Mouse (Mus musculus): ENCODE measurements around the gene Ppp1r26. TPM values are rescaled to one million over a fixed set of nuclear protein-coding genes. Genes with fewer than 3 reads are reported as not detected.

The Ppp1r26 gene
- polyA plus RNA-seq, 1 experiment from 2014 or later, result 0.61 TPM

DNA sequence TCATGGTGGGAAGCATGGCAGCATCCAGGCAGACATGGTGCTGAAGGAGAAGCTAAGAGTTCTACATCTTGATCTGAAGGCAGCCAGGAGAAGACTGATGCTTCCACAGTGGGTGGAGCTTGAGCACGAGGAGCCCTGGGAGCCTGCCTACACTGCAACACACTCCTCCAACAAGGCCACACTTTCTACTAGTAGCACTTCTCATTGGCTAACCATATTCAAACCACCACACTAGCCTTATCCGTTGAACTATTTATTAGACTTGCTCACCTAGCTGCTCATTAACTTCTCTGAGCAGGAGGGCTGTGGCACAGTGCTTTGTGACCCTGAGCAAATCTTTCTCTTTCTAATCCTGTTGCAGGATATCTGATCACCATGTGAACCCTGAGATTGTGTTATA lies 37.3 kb downstream of the Ppp1r26 start:
- ATAC-seq, result peak; percentile 77
- WGBS, result 37% methylated on average over 2 of the region's 2 CpGs

DNA sequence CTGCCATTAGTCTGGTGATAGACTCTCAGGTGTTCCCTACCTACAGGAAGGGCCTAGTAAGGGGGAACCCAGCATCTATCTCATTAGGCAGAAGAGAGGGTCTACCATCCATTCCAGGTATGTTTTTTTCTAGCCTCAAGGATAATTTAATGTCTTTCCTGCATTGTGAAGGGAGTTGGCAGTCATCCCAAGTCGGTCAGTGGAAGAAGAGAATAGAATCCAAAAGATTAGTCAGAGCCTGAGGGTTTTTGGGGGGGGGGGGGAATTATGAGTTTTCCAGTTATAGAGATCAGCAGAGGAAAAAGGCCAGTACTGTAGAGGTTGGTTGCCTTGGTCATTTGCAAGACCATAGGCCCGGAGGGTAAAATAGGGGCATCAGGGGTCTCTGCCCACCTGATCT lies 47.9 kb downstream of the Ppp1r26 start:
- H3K27ac ChIP-seq (ENCODE audit: low read depth, low read length), result no peak overlapping the region
- 72% methylated on average over 2 of the region's 2 CpGs for WGBS

More for the DNA sequence above, 37.3 kb downstream of the Ppp1r26 start:
- Histone ChIP-seq H3K4me3 (ENCODE audit: low read depth, low read length) (no peak overlapping the region), H3K4me2 (replicated peaks; ENCODE audit: low read depth) (no peak overlapping the region), H3K27me3 (replicated peaks; ENCODE audit: control insufficient read depth, insufficient read depth, low read length) (no peaks in the 10 kb centered on the region), H3K36me3 (ENCODE audit: control insufficient read depth, insufficient read depth) (no peaks in the 10 kb centered on the region), H3K9ac (ENCODE audit: low read depth, low read length) (no peak overlapping the region), H3K27ac (ENCODE audit: low read depth, low read length) (no peak overlapping the region), H3K4me1 (replicated peaks; ENCODE audit: control insufficient read depth, insufficient read depth, low read length) (no peaks in the 10 kb centered on the region), H3K9me3 (ENCODE audit: control insufficient read depth) (no peaks in the 10 kb centered on the region)
- no peak for TF ChIP-seq CTCF (IDR thresholded peaks at IDR 0.05; ENCODE audit: low read depth)

DNA sequence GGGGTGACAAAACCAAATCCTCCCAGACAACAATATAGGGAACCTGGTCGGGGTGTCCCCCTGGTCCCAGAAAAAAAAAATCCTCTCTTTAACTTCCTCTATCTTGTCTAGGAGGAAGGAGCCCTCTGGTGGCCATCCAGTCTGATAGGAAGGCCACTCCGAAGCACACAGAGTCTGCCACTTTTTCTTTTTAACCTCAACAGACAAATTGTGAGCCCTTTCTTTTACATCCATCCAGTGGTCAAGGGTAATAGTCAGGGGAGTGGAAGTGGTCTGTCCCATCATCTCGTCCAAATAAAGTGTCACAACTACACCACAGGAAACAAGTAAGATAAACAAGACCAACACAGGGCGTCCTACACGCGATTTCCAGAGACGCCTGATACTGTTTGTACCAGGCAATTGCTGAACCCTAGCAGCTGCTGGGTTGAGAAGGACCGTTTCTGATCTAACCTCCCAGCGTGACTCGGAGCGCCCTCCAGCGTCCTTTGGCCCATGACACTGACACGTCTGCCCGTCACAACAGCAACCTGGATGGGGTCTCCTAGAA lies 48.7 kb downstream of the Ppp1r26 start:
- H3K4me3 ChIP-seq (ENCODE audit: low read depth, low read length), result no peak overlapping the region
- no peaks in the 10 kb centered on the region for H3K27me3 ChIP-seq (replicated peaks; ENCODE audit: control insufficient read depth, insufficient read depth, low read length)
- TF ChIP-seq CTCF (IDR thresholded peaks at IDR 0.05; ENCODE audit: low read depth), result peak; percentile 59
- no peaks in the 10 kb centered on the region for H3K9me3 ChIP-seq (ENCODE audit: control insufficient read depth)
- no peak overlapping the region for H3K9ac ChIP-seq (ENCODE audit: low read depth, low read length)
- no peak for ATAC-seq
- peaks cover 6% of the 10 kb centered on the region; the same call in 1 of the 2 replicates for H3K4me1 ChIP-seq (replicated peaks; ENCODE audit: control insufficient read depth, insufficient read depth, low read length)
- H3K36me3 ChIP-seq (ENCODE audit: control insufficient read depth, insufficient read depth), result no peaks in the 10 kb centered on the region
- WGBS, result 72% methylated on average over 14 of the region's 14 CpGs
- no peak overlapping the region for H3K4me2 ChIP-seq (replicated peaks; ENCODE audit: low read depth)
- no peak overlapping the region for H3K27ac ChIP-seq (ENCODE audit: low read depth, low read length)

More for the DNA sequence above, 47.9 kb downstream of the Ppp1r26 start:
- Histone ChIP-seq H3K9me3 (ENCODE audit: control insufficient read depth) (no peaks in the 10 kb centered on the region), H3K9ac (ENCODE audit: low read depth, low read length) (no peak overlapping the region), H3K36me3 (ENCODE audit: control insufficient read depth, insufficient read depth) (no peaks in the 10 kb centered on the region), H3K4me1 (replicated peaks; ENCODE audit: control insufficient read depth, insufficient read depth, low read length) (peaks cover 6% of the 10 kb centered on the region; the same call in 1 of the 2 replicates), H3K4me3 (ENCODE audit: low read depth, low read length) (no peak overlapping the region), H3K4me2 (replicated peaks; ENCODE audit: low read depth) (no peak overlapping the region), H3K27me3 (replicated peaks; ENCODE audit: control insufficient read depth, insufficient read depth, low read length) (no peaks in the 10 kb centered on the region)
- TF ChIP-seq CTCF (IDR thresholded peaks at IDR 0.05; ENCODE audit: low read depth), result no peak
- no peak for ATAC-seq

DNA sequence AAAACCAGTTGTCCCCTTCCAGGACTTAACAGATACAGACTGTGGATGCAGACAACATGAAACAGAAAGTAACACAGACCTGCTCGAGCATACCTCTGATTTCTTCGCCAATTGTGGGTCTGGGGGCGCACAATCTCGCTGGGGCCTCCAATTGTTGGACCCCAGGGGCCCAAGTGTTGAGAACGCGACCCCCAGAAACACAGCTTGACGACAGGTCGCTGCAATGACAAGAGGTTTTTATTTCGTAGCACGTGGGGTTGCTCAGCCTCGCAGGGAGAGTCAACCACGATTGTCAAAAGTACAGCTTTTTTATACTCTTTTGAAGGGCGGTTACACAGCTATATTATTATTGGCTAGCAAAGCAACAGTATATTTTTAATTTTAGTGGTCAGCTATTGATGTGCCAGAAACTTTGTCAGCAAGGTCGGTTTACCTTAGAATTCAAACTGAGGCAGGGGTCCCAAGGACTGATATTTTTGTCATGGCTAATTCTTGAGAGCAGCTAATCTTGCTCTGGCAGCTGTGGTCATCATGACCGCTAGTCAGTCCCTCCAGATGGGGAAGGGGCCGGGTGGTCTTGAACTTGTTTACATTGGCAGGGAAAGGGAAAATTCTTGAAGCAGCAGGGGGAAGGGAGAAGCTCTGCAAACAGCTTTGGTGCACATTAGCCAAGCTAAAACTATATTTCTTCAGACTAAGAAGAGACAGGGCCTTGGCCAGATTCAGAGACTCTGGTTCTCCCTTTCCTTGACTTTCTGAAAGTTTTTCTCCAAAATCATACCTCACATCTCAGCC lies 49.4 kb downstream of the Ppp1r26 start:
- Histone ChIP-seq H3K9me3 (ENCODE audit: control insufficient read depth) (no peaks in the 10 kb centered on the region), H3K27ac (ENCODE audit: low read depth, low read length) (0 out of 2 replicates have a peak overlapping the region, but pooled peaks have one; percentile 15), H3K4me2 (replicated peaks; ENCODE audit: low read depth) (no peak overlapping the region), H3K36me3 (ENCODE audit: control insufficient read depth, insufficient read depth) (no peaks in the 10 kb centered on the region), H3K4me3 (ENCODE audit: low read depth, low read length) (no peak overlapping the region), H3K4me1 (replicated peaks; ENCODE audit: control insufficient read depth, insufficient read depth, low read length) (peaks cover 6% of the 10 kb centered on the region; the same call in 1 of the 2 replicates), H3K9ac (ENCODE audit: low read depth, low read length) (no peak overlapping the region), H3K27me3 (replicated peaks; ENCODE audit: control insufficient read depth, insufficient read depth, low read length) (no peaks in the 10 kb centered on the region)
- TF ChIP-seq CTCF (IDR thresholded peaks at IDR 0.05; ENCODE audit: low read depth), result no peak
- no peak for ATAC-seq
- 77% methylated on average over 16 of the region's 16 CpGs for WGBS

DNA sequence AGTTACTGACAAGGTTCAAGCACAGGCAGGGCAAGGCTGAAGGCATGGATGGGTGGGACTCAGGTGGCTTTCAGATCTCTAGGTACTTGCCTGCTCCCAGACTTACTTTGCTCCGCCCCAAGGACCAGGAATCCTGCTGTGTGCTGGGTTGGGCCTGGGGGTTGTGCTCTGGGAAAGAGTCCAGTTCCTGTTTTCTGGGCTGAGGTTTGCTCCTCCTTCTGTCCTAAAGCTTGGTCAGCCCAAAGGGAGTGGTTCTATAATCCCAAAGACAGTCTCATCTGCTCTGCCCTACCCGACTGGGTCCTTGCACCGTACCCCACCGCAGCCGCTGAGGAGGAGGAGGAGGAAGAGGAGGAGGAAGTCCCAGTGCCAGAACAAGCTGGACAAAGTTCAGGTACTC lies 50.1 kb downstream of the Ppp1r26 start, which contains the start of gene Gbgt1:
Gbgt1 (plus strand) TSS at position 221 of the 400 bp plus-strand sequence.
- Histone ChIP-seq H3K27ac (ENCODE audit: low read depth, low read length) (peak within 1 kb of the TSS; percentile 15; the same call in 1 of the 2 replicates), H3K4me3 (ENCODE audit: low read depth, low read length) (no peak within 1 kb of the TSS), H3K9me3 (ENCODE audit: control insufficient read depth) (no peaks in the 10 kb centered on the region), H3K4me1 (replicated peaks; ENCODE audit: control insufficient read depth, insufficient read depth, low read length) (peaks cover 6% of the 10 kb centered on the region; the same call in 1 of the 2 replicates), H3K36me3 (ENCODE audit: control insufficient read depth, insufficient read depth) (no peaks in the 10 kb centered on the region), H3K4me2 (replicated peaks; ENCODE audit: low read depth) (peak within 1 kb of the TSS; percentile 48), H3K9ac (ENCODE audit: low read depth, low read length) (peak within 1 kb of the TSS; percentile 11; the same call in 1 of the 2 replicates), H3K27me3 (replicated peaks; ENCODE audit: control insufficient read depth, insufficient read depth, low read length) (no peaks in the 10 kb centered on the region)
- TF ChIP-seq CTCF (IDR thresholded peaks at IDR 0.05; ENCODE audit: low read depth), result no peak
- 42% methylated on average over 5 of the region's 5 CpGs for WGBS
- no peak for ATAC-seq

DNA sequence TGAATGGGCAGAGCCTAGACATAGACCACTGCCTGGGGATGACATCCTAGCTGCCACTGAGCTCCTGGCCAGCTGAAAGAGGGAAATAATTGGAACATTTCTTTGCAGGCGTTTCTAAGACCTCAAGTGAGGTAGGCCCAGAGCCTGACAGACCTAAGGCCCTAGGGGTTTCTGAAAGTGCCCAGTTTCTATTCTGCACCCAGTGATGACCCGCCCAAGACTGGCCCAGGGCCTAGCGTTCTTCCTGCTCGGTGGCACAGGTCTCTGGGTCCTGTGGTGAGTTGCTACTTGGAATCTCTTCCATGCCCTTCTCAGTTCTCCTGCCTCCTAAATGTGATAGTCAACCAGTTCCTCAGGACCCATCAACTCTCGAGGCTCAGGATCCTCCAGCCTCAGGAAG lies 51.0 kb downstream of the Ppp1r26 start:
- H3K4me1 ChIP-seq (replicated peaks; ENCODE audit: control insufficient read depth, insufficient read depth, low read length), result peaks cover 6% of the 10 kb centered on the region; the same call in 1 of the 2 replicates
- H3K9ac ChIP-seq (ENCODE audit: low read depth, low read length), result no peak overlapping the region
- H3K4me3 ChIP-seq (ENCODE audit: low read depth, low read length), result no peak overlapping the region
- no peak for ATAC-seq
- H3K4me2 ChIP-seq (replicated peaks; ENCODE audit: low read depth), result peak overlapping the region; percentile 48; the same call in 1 of the 2 replicates
- WGBS, result 87% methylated on average over 5 of the region's 5 CpGs
- no peaks in the 10 kb centered on the region for H3K36me3 ChIP-seq (ENCODE audit: control insufficient read depth, insufficient read depth)
- H3K27ac ChIP-seq (ENCODE audit: low read depth, low read length), result no peak overlapping the region
- no peak for TF ChIP-seq CTCF (IDR thresholded peaks at IDR 0.05; ENCODE audit: low read depth)
- H3K27me3 ChIP-seq (replicated peaks; ENCODE audit: control insufficient read depth, insufficient read depth, low read length), result no peaks in the 10 kb centered on the region
- H3K9me3 ChIP-seq (ENCODE audit: control insufficient read depth), result no peaks in the 10 kb centered on the region

Measured in intestine, postnatal 0 days (tissue).